Mouse (Mus musculus): ENCODE data around the gene Ogdh.

GRCm38 (mm10) chr11:6403830-6404405 lies 112.5 kb downstream of the Ogdh start:
- TF ChIP-seq POLR2A (IDR thresholded peaks at IDR 0.05; ENCODE audit: insufficient read depth, low read depth, low read length) (no peak), CTCF (IDR thresholded peaks at IDR 0.05; ENCODE audit: insufficient read depth, low read depth, low read length) (no peak)
